Mouse (Mus musculus): Measurements from ENCODE around the gene Emc9. TPM values are rescaled to one million over a fixed set of nuclear protein-coding genes. Genes with fewer than 3 reads are reported as not detected.
A peak's percentile ranks its signal among the peaks of the same experiment; 100 is the strongest.

Emc9 gene
- total and polyA plus RNA-seq, 3 experiments = 38.7 to 59.4 TPM; not detected in 1

GRCm38 (mm10) chr14:55590748-55591330 lies 5.7 kb upstream of the Emc9 start, which contains the start of gene Psme2 (continued):
- no peak for TF ChIP-seq TAL1 (IDR thresholded peaks at IDR 0.05; ENCODE audit: low read length)
- TF ChIP-seq CHD2 (IDR thresholded peaks at IDR 0.05; ENCODE audit: low read length) = no peak
- TF ChIP-seq UBTF (IDR thresholded peaks at IDR 0.05; ENCODE audit: borderline replicate concordance, insufficient read depth, low read depth, low read length) = no peak
- peak in 1 of 2 experiments; percentile 0; a peak in 1 of 4 replicates for TF ChIP-seq EP300 (IDR thresholded peaks at IDR 0.05; ENCODE audit: low read depth in 1 of 2, low read length in 2 of 2)
- no peak for TF ChIP-seq RCOR1 (IDR thresholded peaks at IDR 0.05; ENCODE audit: low read depth, low read length)
- TF ChIP-seq POLR2A (IDR thresholded peaks at IDR 0.05; ENCODE audit: control insufficient read depth in 1 of 2, insufficient read depth in 1 of 2, low read depth in 1 of 2, low read length in 2 of 2, poor library complexity in 1 of 2) = peak; percentile 54 to 66; a peak in 2 of 4 replicates

- TF ChIP-seq POLR2A (IDR thresholded peaks at IDR 0.05; ENCODE audit: control insufficient read depth in 1 of 2, insufficient read depth in 1 of 2, low read depth in 1 of 2, low read length in 2 of 2, poor library complexity in 1 of 2) (no peak), ZMIZ1 (IDR thresholded peaks at IDR 0.05; ENCODE audit: low read depth, low read length) (no peak), MXI1 (IDR thresholded peaks at IDR 0.05; ENCODE audit: low read depth, low read length) (no peak), RCOR1 (IDR thresholded peaks at IDR 0.05; ENCODE audit: low read depth, low read length) (0 out of 2 replicates have a peak, but pooled peaks have one; percentile 8)
- peak; percentile 35 for DNase-seq (ENCODE audit: low read depth, low spot score)
- H3K27ac ChIP-seq (ENCODE audit: control insufficient read depth, low read depth, low read length) = peak overlapping the region; percentile 35; the same call in 1 of the 2 replicates
- no peaks in the 10 kb centered on the region for H3K27me3 ChIP-seq (ENCODE audit: control insufficient read depth in 1 of 2, insufficient read depth in 2 of 2, low read length in 2 of 2)
- H3K79me2 ChIP-seq (ENCODE audit: control insufficient read depth, insufficient read depth, low read length, poor library complexity) = peaks cover 24% of the 10 kb centered on the region
- H3K36me3 ChIP-seq (ENCODE audit: control insufficient read depth in 1 of 2, insufficient read depth in 2 of 2, low read length in 2 of 2) = peaks cover 3 to 30% of the 10 kb centered on the region in 2 experiments; a peak in 3 of 4 replicates
- H3K4me3 ChIP-seq (ENCODE audit: control insufficient read depth in 1 of 2, insufficient read depth in 1 of 2, low read depth in 2 of 2, low read length in 2 of 2) = peak overlapping the region; percentile 80 to 94
- peaks cover 3 to 44% of the 10 kb centered on the region in 2 experiments for H3K4me1 ChIP-seq (ENCODE audit: control insufficient read depth in 1 of 2, insufficient read depth in 2 of 2, low read length in 2 of 2)
- peak overlapping the region; percentile 65 for H3K9ac ChIP-seq (ENCODE audit: control insufficient read depth, low read depth, low read length, poor library complexity, severe bottlenecking)
- H3K9me3 ChIP-seq (replicated peaks; ENCODE audit: insufficient read depth, low read length) = no peaks in the 10 kb centered on the region
These were observed 4.8 kb upstream of the Emc9 start for GRCm38 (mm10) chr14:55589771-55590448.

GRCm38 (mm10) chr14:55589271-55589670 lies 4.2 kb upstream of the Emc9 start:
- H3K9ac ChIP-seq (ENCODE audit: control insufficient read depth, low read depth, low read length, poor library complexity, severe bottlenecking) = no peak overlapping the region
- H3K4me3 ChIP-seq (ENCODE audit: control insufficient read depth in 1 of 2, insufficient read depth in 1 of 2, low read depth in 2 of 2, low read length in 2 of 2) = no peak overlapping the region
- peaks cover 3 to 44% of the 10 kb centered on the region in 2 experiments for H3K4me1 ChIP-seq (ENCODE audit: control insufficient read depth in 1 of 2, insufficient read depth in 2 of 2, low read length in 2 of 2)
- peaks cover 0 to 30% of the 10 kb centered on the region in 2 experiments; a peak in 2 of 4 replicates for H3K36me3 ChIP-seq (ENCODE audit: control insufficient read depth in 1 of 2, insufficient read depth in 2 of 2, low read length in 2 of 2)
- no peaks in the 10 kb centered on the region for H3K27me3 ChIP-seq (ENCODE audit: control insufficient read depth in 1 of 2, insufficient read depth in 2 of 2, low read length in 2 of 2)
- no peaks in the 10 kb centered on the region for H3K9me3 ChIP-seq (replicated peaks; ENCODE audit: insufficient read depth, low read length)
- TF ChIP-seq TAL1 (IDR thresholded peaks at IDR 0.05; ENCODE audit: low read length) (no peak), UBTF (IDR thresholded peaks at IDR 0.05; ENCODE audit: borderline replicate concordance, insufficient read depth, low read depth, low read length) (no peak), TCF12 (IDR thresholded peaks at IDR 0.05; ENCODE audit: low read depth, low read length) (no peak), SMC3 (IDR thresholded peaks at IDR 0.05; ENCODE audit: low read depth, low read length) (no peak)
- peaks cover 30% of the 10 kb centered on the region for H3K79me2 ChIP-seq (ENCODE audit: control insufficient read depth, insufficient read depth, low read length, poor library complexity)
- no peak for DNase-seq (ENCODE audit: low read depth, low spot score)
- no peak overlapping the region for H3K27ac ChIP-seq (ENCODE audit: control insufficient read depth, low read depth, low read length)
